Mouse (Mus musculus): ENCODE data around the gene Crcp.

DNA sequence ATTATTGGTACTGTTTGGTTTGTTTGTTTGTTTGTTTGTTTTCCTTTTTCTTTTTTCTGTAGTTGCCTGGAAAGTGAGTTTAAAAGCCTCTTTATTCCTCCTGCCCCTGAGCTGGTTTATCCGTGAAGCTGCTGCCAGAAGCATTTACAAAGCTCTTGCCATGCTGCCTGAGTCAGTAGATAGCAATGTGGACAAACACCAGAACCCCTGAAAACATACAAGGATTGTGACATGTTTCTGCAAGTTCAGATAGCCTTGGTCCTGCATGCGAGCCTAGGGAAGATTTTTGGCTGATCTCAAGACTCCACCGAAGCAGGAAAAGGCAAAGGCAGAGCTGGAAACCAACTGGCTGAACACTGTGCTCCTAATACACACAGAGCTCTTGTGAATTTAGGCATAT lies 80.3 kb downstream of the Crcp start:
- no peak for TF ChIP-seq CTCF (IDR thresholded peaks at IDR 0.05)
- no peak for TF ChIP-seq EP300 (IDR thresholded peaks at IDR 0.05)
